Mouse (Mus musculus) MEL (cell line): ENCODE data around the gene Dolpp1.

Source experiments
- CTCF ChIP-seq, 3 experiments: IDR thresholded peaks in 2 of 3; conservative IDR thresholded peaks in 1 of 3; 2 replicates each; pipeline ENCODE4 v1.5.1; 2011 to 2012; ENCODE audit warnings: low read length in 3 of 3, low read depth in 2 of 3, mild to moderate bottlenecking in 2 of 3, improper control_type of control experiment in 1 of 3, inconsistent platforms in 1 of 3, mixed read lengths in 1 of 3, moderate library complexity in 1 of 3; ENCODE audit not compliant: control insufficient read depth in 1 of 3, insufficient read depth in 1 of 3, poor library complexity in 1 of 3, severe bottlenecking in 1 of 3
- MAX ChIP-seq: IDR thresholded peaks from 2 replicates; pipeline ENCODE4 v1.6.1; 2011; ENCODE audit warnings: low read length, improper control_type of control experiment

DNA sequence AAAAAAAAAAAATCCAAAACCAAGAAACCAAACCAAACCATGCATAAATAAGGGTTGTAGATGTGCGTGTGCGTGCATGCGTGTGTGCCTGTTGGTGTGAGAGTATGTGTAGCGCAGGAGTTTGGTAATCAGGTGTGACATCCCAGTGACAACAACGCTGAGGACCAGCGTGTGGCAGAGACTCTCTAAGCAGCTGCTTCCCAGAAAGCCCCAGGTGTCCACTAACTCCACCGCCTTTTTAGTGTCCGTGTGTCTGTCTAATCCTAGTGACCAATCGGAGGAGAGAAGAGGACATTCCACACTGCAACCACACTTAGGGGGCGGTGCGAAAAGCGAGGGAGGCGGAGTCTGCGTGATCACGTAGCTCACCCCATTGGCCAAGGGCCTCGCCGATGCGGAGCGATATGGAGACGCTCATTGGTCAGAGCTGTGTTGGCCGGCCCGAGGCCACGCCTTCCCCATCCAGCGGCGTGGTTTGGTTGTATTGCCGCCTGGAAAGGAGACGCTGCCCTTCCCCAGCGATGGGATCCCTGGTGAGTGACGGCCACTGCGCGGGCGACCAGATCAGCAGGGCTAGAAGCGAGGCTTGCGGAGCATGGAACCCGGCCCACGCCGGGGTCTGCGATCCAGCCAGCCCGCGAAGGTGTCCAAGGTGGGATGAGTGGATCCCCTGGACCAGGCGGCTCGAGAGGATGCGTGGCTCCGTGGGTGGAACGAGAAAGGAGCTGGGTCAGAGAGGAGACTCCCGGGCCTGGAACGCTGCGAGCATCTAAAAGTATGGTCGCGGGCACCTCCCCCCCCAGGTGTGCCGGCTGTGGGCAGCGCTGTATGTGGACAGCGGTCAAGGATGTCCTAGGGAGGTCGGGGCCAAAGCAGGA is 28.0 kb upstream of the Dolpp1 start, which contains the start of gene Miga2:
- TF ChIP-seq CTCF (IDR thresholded peaks at IDR 0.05 in 2 of 3, conservative IDR thresholded peaks at IDR 0.05 in 1 of 3; ENCODE audit: control insufficient read depth in 1 of 3, insufficient read depth in 1 of 3, low read depth in 2 of 3, low read length in 3 of 3, poor library complexity in 1 of 3, severe bottlenecking in 1 of 3) (no peak), MAX (peak; percentile 73)
